Mouse (Mus musculus) CH12F3 (cell line): Measurements from ENCODE around the gene Cenph.
"Not testable (repeated sequence)": the region's sequence is repeated elsewhere in the genome, so short reads cannot be mapped to it uniquely, and the experiment has no call there.

Source experiments
- in situ Hi-C: fragments of 300-500 bp; cut with MboI; formaldehyde crosslinking; loops from 2 replicates; pipeline ENCODE4 v1.14.3; 2020; ENCODE audit warnings: low sequenced_read_pairs

Gene Cenph

GRCm38 (mm10) chr13:100775252-100776055 is at the start of gene Cenph:
Cenph (minus strand) TSS chr13:100775899.
- in situ Hi-C loops = no loop called here

GRCm38 (mm10) chr13:100824916-100825315 is 49.2 kb upstream of the Cenph start:
- in situ Hi-C loops = loop anchor here (25.0 kb wide), 1 partner anchor 788 kb away; no protein-coding TSS in a partner anchor

GRCm38 (mm10) chr13:100824306-100824705 is 48.6 kb upstream of the Cenph start:
- in situ Hi-C loops = loop anchor here (25.0 kb wide), 1 partner anchor 787 kb away; no protein-coding TSS in a partner anchor

GRCm38 (mm10) chr13:100823863-100824262 is 48.2 kb upstream of the Cenph start:
- in situ Hi-C loops = loop anchor here (25.0 kb wide), 1 partner anchor 787 kb away; no protein-coding TSS in a partner anchor

GRCm38 (mm10) chr13:100814451-100814850 is 38.8 kb upstream of the Cenph start:
- in situ Hi-C loops = loop anchor here (25.0 kb wide), 1 partner anchor 777 kb away; no protein-coding TSS in a partner anchor

GRCm38 (mm10) chr13:100805776-100806175 is 30.1 kb upstream of the Cenph start:
- in situ Hi-C loops = loop anchor here (25.0 kb wide), 1 partner anchor 768 kb away; no protein-coding TSS in a partner anchor

- in situ Hi-C loops = no loop called here
These were observed 21.5 kb upstream of the Cenph start for GRCm38 (mm10) chr13:100797171-100797570.

GRCm38 (mm10) chr13:100789083-100789482 is 13.4 kb upstream of the Cenph start:
- in situ Hi-C loops = no loop called here

GRCm38 (mm10) chr13:100788057-100788456 is 12.4 kb upstream of the Cenph start:
- in situ Hi-C loops = not testable (repeated sequence)

- in situ Hi-C loops = no loop called here
These were observed 11.8 kb upstream of the Cenph start for GRCm38 (mm10) chr13:100787316-100788010.

- in situ Hi-C loops = no loop called here
These were observed 10.7 kb upstream of the Cenph start, which contains the start of gene Ccnb1 for GRCm38 (mm10) chr13:100786414-100786867. Ccnb1 (minus strand) TSS chr13:100786570.

- in situ Hi-C loops = no loop called here
These were observed 10.2 kb upstream of the Cenph start for GRCm38 (mm10) chr13:100785806-100786413.

GRCm38 (mm10) chr13:100777491-100777890 is 1.8 kb upstream of the Cenph start:
- in situ Hi-C loops = no loop called here

- in situ Hi-C loops = no loop called here
These were observed 1.0 kb upstream of the Cenph start for GRCm38 (mm10) chr13:100776710-100777109.

- in situ Hi-C loops = no loop called here
These were observed 339 bp upstream of the Cenph start for GRCm38 (mm10) chr13:100776056-100776419.

- in situ Hi-C loops = no loop called here
These were observed 995 bp downstream of the Cenph start for GRCm38 (mm10) chr13:100774704-100775103.

- in situ Hi-C loops = no loop called here
These were observed 20.4 kb downstream of the Cenph start for GRCm38 (mm10) chr13:100755329-100755728.

GRCm38 (mm10) chr13:100754186-100754585 is 21.5 kb downstream of the Cenph start:
- in situ Hi-C loops = no loop called here

GRCm38 (mm10) chr13:100753011-100753410 is 22.7 kb downstream of the Cenph start:
- in situ Hi-C loops = no loop called here

- in situ Hi-C loops = no loop called here
These were observed 23.2 kb downstream of the Cenph start for GRCm38 (mm10) chr13:100752529-100752928.

- in situ Hi-C loops = no loop called here
These were observed 24.3 kb downstream of the Cenph start for GRCm38 (mm10) chr13:100751402-100751801.
